Mouse (Mus musculus): ENCODE results near the gene Ssxb1. TPM values are rescaled to one million over a fixed set of nuclear protein-coding genes. Genes with fewer than 3 reads are reported as not detected.
"Not testable (repeated sequence)": the region's sequence is repeated elsewhere in the genome, so short reads cannot be mapped to it uniquely, and the experiment has no call there.

The Ssxb1 gene
- not detected in 2 replicates for polyA plus RNA-seq (2016; fragmentation: Nextera tagmentation; extraction: Ambion mirVana)

- not testable (repeated sequence) for H3K36me3 ChIP-seq; H3K27ac ChIP-seq; H3K4me3 ChIP-seq; H3K4me1 ChIP-seq; H3K27me3 ChIP-seq (ENCODE audit: insufficient read depth, poor library complexity, severe bottlenecking); DNase-seq (ENCODE audit: low spot score); H3K9me3 ChIP-seq
- WGBS, result 20% methylated on average over 1 of the region's 1 CpGs
Observed at GRCm38 (mm10) chrX:8413005-8413404, at the start of gene Ssxb1. Gene Ssxb1 (plus strand): TSS chrX:8413305.

- H3K4me1 ChIP-seq; DNase-seq (ENCODE audit: low spot score): not testable (repeated sequence)
Observed at GRCm38 (mm10) chrX:8366678-8367077, 46.4 kb upstream of the Ssxb1 start, which contains the start of gene Ssxb9. Gene Ssxb9 (plus strand): TSS chrX:8366978.

GRCm38 (mm10) chrX:8461626-8462025 is 48.5 kb downstream of the Ssxb1 start, which contains the start of gene Ssxb2:
Gene Ssxb2 (minus strand): TSS chrX:8461726.
- WGBS, result 56% methylated on average over 2 of the region's 2 CpGs
- not testable (repeated sequence) for H3K4me3 ChIP-seq

More at GRCm38 (mm10) chrX:8366678-8367077, 46.4 kb upstream of the Ssxb1 start, which contains the start of gene Ssxb9:
- WGBS, result 17% methylated on average over 1 of the region's 1 CpGs
- not testable (repeated sequence) for H3K9me3 ChIP-seq; H3K27me3 ChIP-seq (ENCODE audit: insufficient read depth, poor library complexity, severe bottlenecking); H3K36me3 ChIP-seq; H3K4me3 ChIP-seq; H3K27ac ChIP-seq

More at GRCm38 (mm10) chrX:8461626-8462025, 48.5 kb downstream of the Ssxb1 start, which contains the start of gene Ssxb2:
- not testable (repeated sequence) for H3K36me3 ChIP-seq; H3K27ac ChIP-seq; H3K4me1 ChIP-seq; H3K9me3 ChIP-seq; DNase-seq (ENCODE audit: low spot score); H3K27me3 ChIP-seq (ENCODE audit: insufficient read depth, poor library complexity, severe bottlenecking)

Other genes starting within 250 kb of the Ssxb1 start
- gene Tbc1d25, start 237.1 kb upstream of the Ssxb1 start, polyA plus RNA-seq (2016; fragmentation: Nextera tagmentation; extraction: Ambion mirVana), result 10.3 and 11.9 TPM in 2 replicates
- 29.6 and 30.1 TPM in 2 replicates for gene Ebp, start 219.8 kb upstream of the Ssxb1 start, polyA plus RNA-seq (2016; fragmentation: Nextera tagmentation; extraction: Ambion mirVana)
- gene Porcn, start 206.8 kb upstream of the Ssxb1 start, polyA plus RNA-seq (2016; fragmentation: Nextera tagmentation; extraction: Ambion mirVana), result 4.6 and 5.5 TPM in 2 replicates
- gene Ftsj1, start 160.9 kb upstream of the Ssxb1 start, polyA plus RNA-seq (2016; fragmentation: Nextera tagmentation; extraction: Ambion mirVana), result 30.3 and 40.3 TPM in 2 replicates
- gene Slc38a5, start 142.2 kb upstream of the Ssxb1 start, polyA plus RNA-seq (2016; fragmentation: Nextera tagmentation; extraction: Ambion mirVana), result 15.0 and 16.5 TPM in 2 replicates
- not detected in 2 replicates for gene Ssxb10, start 85.9 kb upstream of the Ssxb1 start, polyA plus RNA-seq (2016; fragmentation: Nextera tagmentation; extraction: Ambion mirVana)
- gene Ssxb9, start 46.3 kb upstream of the Ssxb1 start, polyA plus RNA-seq (2016; fragmentation: Nextera tagmentation; extraction: Ambion mirVana), result not detected in 2 replicates
- not detected in 2 replicates for gene Ssxb2, start 48.4 kb downstream of the Ssxb1 start, polyA plus RNA-seq (2016; fragmentation: Nextera tagmentation; extraction: Ambion mirVana)
- gene Gm14459, start 111.6 kb downstream of the Ssxb1 start, polyA plus RNA-seq (2016; fragmentation: Nextera tagmentation; extraction: Ambion mirVana), result not detected in 2 replicates
- not detected in 2 replicates for gene Ssxb6, start 134.9 kb downstream of the Ssxb1 start, polyA plus RNA-seq (2016; fragmentation: Nextera tagmentation; extraction: Ambion mirVana)
- not detected in 2 replicates for gene Ssxb3, start 178.5 kb downstream of the Ssxb1 start, polyA plus RNA-seq (2016; fragmentation: Nextera tagmentation; extraction: Ambion mirVana)

All from heart, embryonic 10.5 days (tissue).